Mouse (Mus musculus) ES-Bruce4 (cell line): ENCODE results near the gene Cd4. TPM values are rescaled to one million over a fixed set of nuclear protein-coding genes. Genes with fewer than 3 reads are reported as not detected.
"Not testable (repeated sequence)": the region's sequence is repeated elsewhere in the genome, so short reads cannot be mapped to it uniquely, and the experiment has no call there.

Experiments
- H3K27ac ChIP-seq: 2 replicates; pipeline ENCODE4 v1.5.1; 2012; ENCODE audit warnings: low read length, inconsistent platforms; ENCODE audit not compliant: insufficient read depth
- H3K27me3 ChIP-seq: 2 replicates; pipeline ENCODE4 v1.6.1; 2012; ENCODE audit warnings: mild to moderate bottlenecking, low read length, inconsistent platforms; ENCODE audit not compliant: control insufficient read depth, poor library complexity, insufficient read depth, severe bottlenecking
- H3K36me3 ChIP-seq: 2 replicates; pipeline ENCODE4 v1.6.1; 2012; ENCODE audit warnings: inconsistent platforms, mild to moderate bottlenecking, low read length, moderate library complexity; ENCODE audit not compliant: control insufficient read depth, poor library complexity, insufficient read depth, severe bottlenecking
- H3K4me1 ChIP-seq: one replicate; pipeline ENCODE4 v1.8.1; 2011; ENCODE audit warnings: low read length; ENCODE audit not compliant: control insufficient read depth, insufficient read depth
- H3K4me3 ChIP-seq: 2 replicates; pipeline ENCODE4 v1.5.1; 2011; ENCODE audit warnings: low read depth, mild to moderate bottlenecking, low read length
- H3K9ac ChIP-seq: 2 replicates; pipeline ENCODE4 v1.6.1; 2012; ENCODE audit warnings: low read depth, mild to moderate bottlenecking, inconsistent platforms; ENCODE audit not compliant: poor library complexity, severe bottlenecking
- H3K9me3 ChIP-seq: replicated peaks from 2 replicates; pipeline ENCODE4 v1.6.1; 2012; ENCODE audit warnings: mild to moderate bottlenecking, low read length, inconsistent platforms; ENCODE audit not compliant: control insufficient read depth, poor library complexity, insufficient read depth, severe bottlenecking
- CTCF ChIP-seq: IDR thresholded peaks from one replicate; pipeline ENCODE4 v1.8.1; 2011; ENCODE audit warnings: low read depth, low read length
- EP300 ChIP-seq: IDR thresholded peaks from 2 replicates; pipeline ENCODE4 v1.6.1; 2011; ENCODE audit warnings: low read depth, low read length; ENCODE audit not compliant: insufficient read depth
- POLR2A ChIP-seq: IDR thresholded peaks from one replicate; pipeline ENCODE4 v1.8.1; 2011; ENCODE audit warnings: low read length; ENCODE audit not compliant: insufficient read depth
- polyA plus RNA-seq: library from polyadenylated mRNA; stranded (reverse); fragments of >200 nt; gene quantifications from 2 replicates; pipeline ENCODE4 v1.2.4, GENCODE M21; 2011; ENCODE audit warnings: low read depth; ENCODE audit not compliant: missing spikeins, insufficient read depth, insufficient read length

Gene Cd4
- polyA plus RNA-seq, 1 experiment: not detected

DNA sequence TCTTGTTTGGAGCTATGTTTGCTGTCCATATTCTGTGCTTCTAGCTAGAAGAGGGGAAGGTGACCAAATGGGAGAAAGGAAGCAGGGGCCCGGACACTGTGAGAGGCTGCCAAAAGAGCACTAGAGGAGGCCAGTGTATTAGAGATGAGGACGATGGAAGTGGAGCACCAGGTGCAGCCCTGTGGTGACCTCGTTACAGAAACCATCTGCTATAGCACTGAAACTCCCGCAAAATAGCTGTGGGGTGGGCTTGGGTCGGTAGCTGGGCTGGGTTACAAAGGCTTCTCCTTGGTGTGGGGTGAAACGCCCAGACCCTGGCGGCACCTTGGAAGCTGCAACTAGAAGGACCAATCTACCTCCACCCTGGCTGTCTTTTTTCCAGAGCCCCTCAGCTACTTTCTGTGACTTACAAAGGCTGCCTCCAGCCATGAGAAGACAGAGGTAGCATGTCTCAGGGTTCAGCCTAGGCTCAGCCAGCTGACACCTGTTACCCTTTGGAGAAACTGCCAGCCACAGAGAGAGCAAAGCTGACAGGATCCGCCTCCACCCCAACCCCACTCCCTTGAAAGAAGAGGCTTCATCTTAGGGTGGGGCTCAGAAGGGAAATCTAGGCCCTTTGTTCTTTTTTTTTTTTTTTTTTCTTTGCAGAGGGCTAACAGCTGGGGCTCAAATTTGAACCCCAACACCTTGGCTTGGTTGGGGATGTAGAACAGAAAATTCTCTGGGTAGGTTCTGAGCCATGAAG lies 12.2 kb upstream of the Cd4 start:
- TF ChIP-seq EP300: no peak
- no peak for TF ChIP-seq CTCF
- TF ChIP-seq POLR2A: no peak
- no peaks in the 10 kb centered on the region for H3K27me3 ChIP-seq
- no peak overlapping the region for H3K9ac ChIP-seq
- H3K4me3 ChIP-seq: no peak overlapping the region
- peaks cover 12% of the 10 kb centered on the region for H3K4me1 ChIP-seq
- H3K36me3 ChIP-seq: no peaks in the 10 kb centered on the region
- no peaks in the 10 kb centered on the region for H3K9me3 ChIP-seq
- 0 out of 2 replicates have a peak overlapping the region, but pooled peaks have one; percentile 8 for H3K27ac ChIP-seq

DNA sequence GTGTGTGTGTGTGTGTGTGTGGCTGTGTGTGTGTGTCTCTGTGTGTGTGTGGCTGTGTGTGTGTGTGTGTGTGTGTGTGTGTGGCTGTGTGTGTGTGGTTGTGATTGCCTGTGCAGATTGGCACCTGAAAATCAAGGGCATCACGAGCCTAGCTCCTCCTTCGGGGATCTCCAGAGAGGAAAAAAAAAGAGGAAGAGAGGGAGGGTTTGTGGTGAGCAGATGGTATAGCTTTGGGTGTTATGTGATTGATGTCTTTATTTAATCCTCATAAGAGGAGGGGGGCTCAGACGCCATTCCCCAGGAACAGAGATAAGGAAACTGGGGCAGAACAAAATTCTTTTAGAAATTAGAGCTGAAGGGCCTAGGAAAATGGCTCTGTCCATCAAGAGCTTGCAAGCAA lies 10.3 kb upstream of the Cd4 start:
- Histone ChIP-seq H3K4me3 (no peak overlapping the region), H3K9ac (no peak overlapping the region), H3K36me3 (no peaks in the 10 kb centered on the region), H3K27me3 (no peaks in the 10 kb centered on the region), H3K9me3 (no peaks in the 10 kb centered on the region), H3K4me1 (peaks cover 12% of the 10 kb centered on the region), H3K27ac (no peak overlapping the region)
- TF ChIP-seq CTCF (no peak), EP300 (no peak), POLR2A (no peak)

GRCm38 (mm10) chr6:124894113-124894512 lies 6.1 kb upstream of the Cd4 start:
- not testable (repeated sequence) for H3K4me3 ChIP-seq, H3K27ac ChIP-seq, H3K9me3 ChIP-seq, H3K4me1 ChIP-seq, H3K27me3 ChIP-seq, H3K9ac ChIP-seq, H3K36me3 ChIP-seq

- TF ChIP-seq EP300: no peak
- no peak for TF ChIP-seq CTCF
- no peak for TF ChIP-seq POLR2A
- Histone ChIP-seq H3K27ac (no peak overlapping the region), H3K36me3 (no peaks in the 10 kb centered on the region)
Observed at GRCm38 (mm10) chr6:124890997-124891396, 3.0 kb upstream of the Cd4 start.

DNA sequence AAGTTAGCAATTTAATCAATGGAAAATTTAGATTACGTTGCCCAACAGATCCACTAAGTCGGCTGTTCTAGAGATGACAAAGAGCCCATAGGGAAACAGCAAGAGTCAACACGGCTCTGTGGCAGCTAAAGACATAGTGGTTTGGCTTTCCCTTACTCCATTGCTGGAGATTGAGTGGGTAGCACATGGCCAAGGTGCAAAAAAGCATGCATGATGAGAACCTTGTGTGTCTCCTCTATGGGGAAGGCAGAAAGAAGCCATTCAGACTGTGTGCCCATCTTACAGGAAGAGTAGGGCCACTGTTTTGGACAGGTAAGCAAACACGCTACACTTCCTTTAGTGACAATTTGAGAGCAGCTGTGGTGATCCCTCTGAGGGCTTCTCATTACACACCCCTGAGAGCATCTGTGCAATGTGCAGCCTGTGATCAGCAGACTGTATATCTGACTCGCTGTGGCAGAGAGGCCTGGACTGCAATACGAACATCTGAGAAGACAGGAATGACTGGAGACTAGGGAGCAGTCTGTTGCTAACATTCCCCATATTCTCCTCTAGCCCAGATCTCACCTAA lies 619 bp upstream of the Cd4 start:
- Histone ChIP-seq H3K27ac (no peak overlapping the region), H3K4me3 (no peak overlapping the region), H3K36me3 (no peaks in the 10 kb centered on the region), H3K9ac (no peak overlapping the region), H3K27me3 (no peaks in the 10 kb centered on the region), H3K9me3 (no peaks in the 10 kb centered on the region; the same call in 1 of the 2 replicates), H3K4me1 (peaks cover 3% of the 10 kb centered on the region)
- no peak for TF ChIP-seq CTCF
- no peak for TF ChIP-seq POLR2A
- no peak for TF ChIP-seq EP300

More at GRCm38 (mm10) chr6:124890997-124891396, 3.0 kb upstream of the Cd4 start:
- Histone ChIP-seq H3K9ac (no peak overlapping the region), H3K4me3 (no peak overlapping the region), H3K4me1 (peaks cover 3% of the 10 kb centered on the region), H3K27me3 (no peaks in the 10 kb centered on the region), H3K9me3 (no peaks in the 10 kb centered on the region; the same call in 1 of the 2 replicates)

GRCm38 (mm10) chr6:124885956-124886381 lies 2.1 kb downstream of the Cd4 start:
- H3K36me3 ChIP-seq: no peaks in the 10 kb centered on the region
- no peak overlapping the region for H3K27ac ChIP-seq
- H3K4me3 ChIP-seq: no peak overlapping the region
- H3K4me1 ChIP-seq: no peaks in the 10 kb centered on the region
- no peaks in the 10 kb centered on the region; the same call in 1 of the 2 replicates for H3K9me3 ChIP-seq
- no peaks in the 10 kb centered on the region for H3K27me3 ChIP-seq
- H3K9ac ChIP-seq: no peak overlapping the region
- TF ChIP-seq CTCF (no peak), POLR2A (no peak), EP300 (no peak)
